Mouse (Mus musculus): ENCODE data around the gene Cdk20.
"Not testable (repeated sequence)": the region's sequence is repeated elsewhere in the genome, so short reads cannot be mapped to it uniquely, and the experiment has no call there.

Gene Cdk20

DNA sequence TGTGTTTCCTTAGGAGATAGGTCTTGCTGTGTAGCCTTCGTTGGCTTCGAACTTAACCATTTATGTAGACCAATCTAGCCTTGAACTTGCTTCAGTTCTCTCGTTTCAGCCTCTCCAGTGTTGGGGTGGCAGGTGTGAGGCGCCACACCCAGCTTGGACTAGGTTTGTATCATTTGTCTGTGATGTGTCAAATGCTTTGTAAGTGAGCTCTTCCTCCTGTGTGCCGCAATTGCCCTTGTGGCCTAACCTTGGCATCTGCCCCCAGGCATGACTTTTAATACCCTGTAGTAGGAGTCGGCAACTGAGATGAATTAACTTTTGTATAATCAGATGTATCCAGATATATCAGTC lies 9.5 kb upstream of the Cdk20 start:
- no peak for DNase-seq (ENCODE audit: low spot score)

DNA sequence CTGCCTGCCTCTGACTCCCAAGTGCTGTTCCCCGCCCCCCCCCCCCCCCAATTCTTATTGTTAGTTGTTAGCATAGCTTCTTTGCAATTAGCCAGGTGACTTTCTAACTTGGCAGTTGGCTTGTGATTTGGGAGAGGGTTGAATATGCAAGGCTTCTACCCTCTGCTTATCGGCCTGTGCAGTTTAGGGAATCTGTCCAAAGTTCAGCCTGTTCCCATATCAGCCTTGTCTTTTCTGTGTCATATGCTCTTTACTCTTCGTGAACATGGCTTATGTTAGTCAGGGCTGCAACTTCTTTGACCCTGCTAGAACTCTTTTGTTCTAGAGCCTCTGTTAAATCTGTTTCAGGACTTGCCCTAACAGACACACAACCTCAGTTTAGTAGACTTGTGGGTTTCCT lies 7.8 kb upstream of the Cdk20 start:
- no peak for DNase-seq (ENCODE audit: low spot score)

DNA sequence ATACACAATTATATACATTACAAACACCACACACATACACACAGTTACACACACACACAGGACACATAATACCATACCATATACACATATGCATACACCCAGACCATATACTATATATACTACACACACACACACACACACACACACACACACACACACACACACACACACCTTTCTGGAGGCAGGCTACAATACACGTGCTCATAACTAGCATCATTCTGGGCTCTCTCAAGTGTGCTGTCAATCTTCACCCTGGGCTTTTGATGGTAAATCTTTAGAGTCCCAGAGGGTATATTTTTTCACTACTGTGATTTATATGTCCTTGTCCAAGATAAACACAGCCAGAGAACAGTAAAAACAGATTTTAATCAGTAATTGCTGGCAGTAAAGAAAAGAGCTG lies 6.8 kb upstream of the Cdk20 start:
- DNase-seq (ENCODE audit: low spot score) = no peak

DNA sequence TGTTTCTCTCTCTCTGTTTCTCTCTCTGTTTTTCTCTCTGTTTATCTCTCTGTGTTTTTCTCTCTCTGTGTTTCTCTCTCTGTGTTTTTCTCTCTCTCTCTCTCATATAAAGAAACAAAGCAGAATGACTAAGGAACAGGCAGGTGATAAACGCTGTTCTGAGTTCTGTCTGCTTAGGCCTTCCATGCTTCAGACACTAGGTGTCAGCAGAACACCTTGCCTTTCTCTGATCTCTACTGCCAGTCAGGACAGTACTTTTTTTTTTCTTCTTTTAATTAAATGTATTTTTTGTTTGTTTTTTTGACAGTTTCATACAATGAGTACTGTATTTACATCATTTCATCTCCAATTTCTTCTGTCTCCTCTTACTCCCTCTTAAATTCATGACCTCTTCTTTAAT lies 2.8 kb upstream of the Cdk20 start:
- DNase-seq (ENCODE audit: low spot score) = no peak

DNA sequence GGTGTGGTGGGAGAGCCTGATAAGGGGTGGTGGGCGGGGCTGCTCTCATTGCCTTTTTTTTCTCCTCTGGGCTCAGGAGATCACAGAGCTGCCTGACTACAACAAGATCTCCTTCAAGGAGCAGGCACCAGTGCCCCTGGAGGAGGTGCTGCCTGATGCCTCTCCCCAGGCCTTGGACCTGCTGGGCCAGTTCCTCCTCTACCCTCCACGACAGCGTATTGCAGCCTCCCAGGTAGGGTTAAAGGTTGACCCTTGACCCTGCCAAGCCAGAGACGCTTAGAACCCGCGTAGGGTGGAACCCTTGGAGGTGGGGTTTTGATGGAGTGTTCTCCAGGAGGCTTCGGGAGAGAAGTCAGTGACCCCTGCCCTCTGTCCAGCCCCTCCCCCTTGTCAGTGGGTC lies 5.7 kb downstream of the Cdk20 start:
- no peak for DNase-seq (ENCODE audit: low spot score)

DNA sequence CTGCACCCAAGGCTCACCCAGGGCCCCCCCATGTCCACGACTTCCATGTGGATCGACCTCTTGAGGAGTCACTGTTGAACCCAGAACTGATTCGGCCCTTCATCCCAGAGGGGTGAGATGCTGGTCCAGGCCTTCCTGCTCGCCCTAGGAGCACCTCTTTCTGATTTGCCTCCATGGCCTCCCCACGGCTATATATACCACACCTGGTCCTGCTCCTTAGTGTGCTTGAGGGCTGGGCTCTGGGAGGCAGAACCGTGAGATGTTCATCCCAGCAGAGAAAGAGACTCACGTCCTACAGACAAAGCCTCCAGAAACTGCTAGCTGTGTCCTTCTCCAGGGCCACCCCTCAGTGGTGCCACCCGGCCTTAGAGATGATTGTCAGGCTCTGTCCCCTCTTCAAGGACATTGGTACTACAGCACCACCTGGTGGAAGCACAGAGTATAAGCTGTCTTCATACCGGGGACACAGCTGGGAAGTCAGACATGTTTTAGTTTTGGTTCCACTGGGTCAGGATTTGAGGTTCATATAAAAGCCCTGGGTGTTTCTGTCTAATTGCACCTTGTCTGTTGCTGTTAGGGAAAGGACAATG lies 6.8 kb downstream of the Cdk20 start:
- DNase-seq (ENCODE audit: low spot score) = peak; percentile 81

DNA sequence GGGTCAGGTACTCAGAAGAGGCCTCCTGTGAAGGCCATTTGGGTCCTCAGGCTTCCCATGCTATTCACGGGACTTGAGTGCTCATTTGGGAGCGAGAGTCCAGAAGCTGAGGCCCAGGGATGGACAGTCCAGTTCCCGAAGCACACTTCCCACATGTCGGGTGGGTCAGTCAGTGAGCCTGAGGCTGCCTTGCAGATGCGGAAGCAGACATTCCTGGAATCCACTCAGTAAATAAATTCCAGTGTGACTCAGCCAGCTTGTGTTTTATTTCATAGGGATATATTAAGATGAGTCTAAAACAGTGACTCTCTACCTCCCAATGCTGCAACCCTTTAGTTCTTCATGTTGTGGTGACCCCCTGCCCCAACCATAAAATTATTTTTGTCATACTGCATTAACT lies 7.4 kb downstream of the Cdk20 start:
- DNase-seq (ENCODE audit: low spot score) = no peak

DNA sequence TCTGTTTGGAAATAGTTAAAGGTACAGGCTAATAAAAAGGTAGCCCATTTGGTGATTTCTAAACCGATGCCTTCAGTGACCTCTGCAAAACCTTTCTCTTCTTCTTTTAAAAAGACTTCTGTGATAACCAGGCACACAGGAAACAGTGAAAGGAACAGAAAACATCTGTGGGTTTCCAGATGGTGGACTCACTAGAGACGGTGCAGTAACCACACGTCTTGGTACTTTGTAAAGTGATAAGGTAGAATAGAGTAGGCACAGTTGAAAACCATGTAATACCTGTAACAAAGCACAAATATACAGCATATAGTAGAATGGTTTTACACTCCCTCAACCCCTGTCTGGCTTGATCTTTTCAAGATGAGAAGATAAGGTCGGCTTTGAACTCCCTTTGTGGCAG lies 8.5 kb downstream of the Cdk20 start:
- DNase-seq (ENCODE audit: low spot score) = no peak

DNA sequence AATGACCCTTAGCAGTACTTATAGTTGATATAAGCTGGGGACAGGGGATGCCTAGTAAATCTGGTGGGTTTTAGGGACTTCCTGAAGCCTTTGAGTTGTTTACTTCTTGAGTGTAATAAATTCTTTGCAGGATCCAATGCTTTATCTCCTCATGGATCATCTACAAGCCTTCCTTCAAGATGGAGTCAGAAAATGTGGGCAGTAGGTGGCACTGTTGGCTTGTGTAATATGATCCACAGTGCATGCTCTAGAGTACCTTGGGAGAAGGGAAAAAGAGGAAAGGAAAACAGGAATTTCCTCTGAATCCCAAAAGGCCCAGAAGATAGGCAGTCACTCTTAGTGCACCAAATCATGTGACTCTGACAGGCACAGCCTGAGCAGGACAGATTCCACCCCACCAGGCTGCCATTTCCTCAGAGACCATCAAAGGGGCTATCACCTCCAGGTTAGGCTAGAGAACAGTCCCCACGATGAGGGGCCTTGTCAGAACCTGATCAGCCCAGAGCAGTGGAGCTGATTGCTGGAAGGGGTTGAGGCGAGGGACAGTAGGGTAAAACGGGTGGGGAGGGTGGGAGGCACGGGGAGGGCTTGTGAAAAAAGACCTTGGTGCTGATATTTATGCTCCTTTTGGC lies 11.3 kb downstream of the Cdk20 start:
- DNase-seq (ENCODE audit: low spot score) = peak; percentile 77

DNA sequence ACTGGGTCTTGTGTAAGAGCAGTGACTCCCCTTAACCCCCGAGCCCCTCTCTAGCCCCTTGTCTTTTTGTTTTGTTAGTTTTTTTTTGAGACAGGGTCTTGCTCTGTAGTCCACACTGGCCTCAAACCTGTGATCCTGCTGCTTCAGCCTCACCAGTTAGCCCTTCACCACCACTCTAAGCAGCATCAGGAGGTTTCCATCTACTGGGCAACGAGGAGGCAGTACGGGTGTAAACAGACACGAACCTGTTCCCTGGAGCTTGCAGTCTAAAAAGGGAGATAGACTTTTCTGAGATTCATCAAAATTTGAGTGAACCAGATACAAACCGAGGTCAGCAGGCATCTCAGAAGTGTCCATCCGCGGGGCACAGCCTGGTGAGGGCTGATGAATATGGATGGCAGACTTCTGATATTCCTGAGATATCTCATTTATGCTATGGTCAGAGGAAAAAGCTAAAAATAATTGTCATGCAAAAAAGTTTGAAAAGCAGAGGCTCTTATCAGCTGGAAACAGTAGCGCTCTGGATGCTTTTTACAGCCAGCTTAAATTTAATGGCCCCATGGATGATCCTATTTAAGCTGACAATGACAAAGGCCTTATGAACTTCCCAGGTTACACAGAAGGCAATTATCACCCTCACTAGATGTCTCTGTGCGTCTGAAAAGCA lies 13.3 kb downstream of the Cdk20 start:
- DNase-seq (ENCODE audit: low spot score) = no peak

DNA sequence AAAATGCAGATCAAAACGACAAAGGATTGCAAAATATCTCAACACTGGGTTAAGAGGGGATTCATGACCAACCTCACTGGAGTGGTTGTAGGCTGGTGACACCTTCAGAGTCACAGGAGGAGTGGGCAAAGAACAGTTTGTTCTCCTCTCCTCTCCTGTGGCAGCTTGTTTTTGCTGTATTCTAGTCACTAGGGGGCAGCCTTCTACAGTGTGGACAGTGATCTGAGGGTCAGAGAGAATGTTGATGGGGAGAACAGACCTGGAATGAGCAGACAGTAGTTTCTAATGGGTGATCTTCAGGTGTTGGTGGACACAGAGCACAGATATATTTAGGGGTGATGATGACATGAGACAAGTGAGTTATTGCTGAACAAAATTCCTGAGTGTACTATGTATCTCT lies 15.8 kb downstream of the Cdk20 start:
- no peak for DNase-seq (ENCODE audit: low spot score)

DNA sequence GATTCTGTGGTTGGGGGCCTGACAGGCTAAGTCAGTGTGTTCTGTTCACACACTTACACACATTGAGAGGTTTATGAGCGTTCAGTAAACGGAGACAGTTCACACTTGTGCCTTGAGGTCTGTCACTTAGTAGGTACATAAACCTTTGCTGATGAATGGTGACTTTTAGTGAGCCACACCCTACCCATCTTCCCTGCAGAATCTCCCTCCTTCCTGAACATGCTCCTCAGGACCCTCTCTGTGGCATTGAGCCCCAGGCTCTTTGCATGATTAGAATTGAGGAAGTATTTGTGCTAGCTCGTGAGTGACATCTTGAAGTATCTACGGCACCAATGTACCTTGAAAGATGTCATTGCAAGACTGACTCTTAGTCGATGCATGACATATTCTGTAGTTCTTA lies 16.6 kb downstream of the Cdk20 start:
- no peak for DNase-seq (ENCODE audit: low spot score)

DNA sequence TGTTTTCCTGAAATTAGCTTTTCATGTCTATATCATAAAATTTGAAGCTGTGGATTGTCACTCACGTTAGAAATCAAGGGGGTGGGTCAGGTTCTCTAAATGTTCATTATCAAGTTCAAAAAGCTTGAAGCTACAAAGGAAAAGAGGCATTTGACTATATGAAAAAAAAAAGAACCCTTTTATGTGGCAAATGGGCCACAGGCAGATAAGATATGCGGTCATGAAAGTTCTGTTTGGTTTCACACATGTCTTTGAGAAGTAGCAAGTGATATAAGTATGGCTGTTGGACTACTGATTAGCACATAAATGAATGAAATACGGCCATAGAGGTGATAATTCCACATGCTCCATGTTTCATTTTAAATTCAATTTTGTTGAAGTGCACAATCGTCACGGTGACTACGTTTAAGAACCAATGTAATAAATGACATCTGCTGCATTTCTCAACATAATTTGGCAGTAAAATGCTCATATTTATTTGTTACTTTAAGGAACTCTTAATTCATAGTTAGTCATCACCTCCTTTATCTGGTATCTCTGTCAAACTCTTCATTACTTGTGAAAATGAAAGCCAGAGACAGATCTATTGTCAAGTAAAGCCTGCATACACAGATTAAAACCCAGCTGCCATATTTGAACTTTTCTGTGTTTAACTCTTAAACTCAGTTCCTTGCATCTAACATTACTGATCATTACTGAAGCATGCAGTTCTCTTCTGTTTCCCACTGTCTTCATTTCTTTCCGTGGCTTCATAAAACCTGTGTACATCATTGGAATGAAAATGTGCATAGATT lies 18.1 kb downstream of the Cdk20 start:
- DNase-seq (ENCODE audit: low spot score) = no peak

DNA sequence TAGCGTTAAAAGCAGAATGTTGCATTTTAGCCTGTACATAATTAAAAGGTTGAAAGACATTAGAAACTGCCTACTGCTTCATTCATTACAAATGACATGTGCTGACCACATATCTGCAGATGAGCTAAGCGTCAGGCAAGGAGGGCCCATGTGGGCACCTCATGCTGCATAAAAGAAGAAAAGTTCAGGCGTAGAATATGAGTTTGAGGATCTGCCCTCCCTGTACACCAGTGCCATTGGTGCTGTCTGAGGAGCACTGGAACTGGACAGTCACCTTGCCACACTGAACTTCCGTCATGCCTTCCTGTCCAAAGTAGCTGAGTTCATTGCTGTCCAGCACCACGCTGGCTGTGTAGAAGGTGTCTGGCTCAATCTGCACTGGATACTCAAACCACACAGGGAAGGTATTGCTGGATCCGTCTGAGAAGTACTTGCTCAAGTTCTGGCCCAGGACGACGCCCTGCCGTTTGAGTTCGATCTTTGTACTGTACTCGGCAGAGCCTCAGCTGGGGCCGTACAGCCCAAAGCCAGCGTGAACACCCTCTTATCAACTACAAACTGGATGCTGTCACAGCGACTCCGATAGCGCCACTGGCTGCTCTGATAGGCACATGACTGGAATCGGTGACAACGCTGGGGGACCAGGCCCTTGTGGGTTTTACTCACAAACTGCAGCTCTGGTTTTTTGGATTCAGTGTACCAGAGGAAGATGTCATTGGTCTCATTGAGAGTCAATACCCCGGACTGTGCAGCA lies 25.3 kb downstream of the Cdk20 start:
- not testable (repeated sequence) for DNase-seq (ENCODE audit: low spot score)

DNA sequence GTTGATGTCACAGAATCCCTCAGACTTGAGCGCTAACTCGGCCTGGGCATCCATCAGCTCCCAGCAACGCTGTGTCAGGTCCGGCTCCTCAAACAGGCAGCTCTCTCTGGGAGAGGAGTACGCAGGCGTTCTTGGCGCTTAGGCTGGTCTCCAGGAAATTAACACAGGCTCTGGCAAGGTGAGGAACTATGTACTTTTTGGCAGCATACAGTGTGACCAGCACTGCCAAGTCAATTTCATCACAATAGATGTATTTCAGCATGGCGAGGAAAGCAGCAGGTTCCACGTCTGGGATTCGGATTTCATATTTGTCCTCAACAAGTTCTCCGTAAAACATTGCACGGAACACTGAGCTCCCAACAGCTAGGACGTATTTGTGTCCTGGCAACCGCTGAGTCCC lies 26.1 kb downstream of the Cdk20 start:
- no peak for DNase-seq (ENCODE audit: low spot score)

DNA sequence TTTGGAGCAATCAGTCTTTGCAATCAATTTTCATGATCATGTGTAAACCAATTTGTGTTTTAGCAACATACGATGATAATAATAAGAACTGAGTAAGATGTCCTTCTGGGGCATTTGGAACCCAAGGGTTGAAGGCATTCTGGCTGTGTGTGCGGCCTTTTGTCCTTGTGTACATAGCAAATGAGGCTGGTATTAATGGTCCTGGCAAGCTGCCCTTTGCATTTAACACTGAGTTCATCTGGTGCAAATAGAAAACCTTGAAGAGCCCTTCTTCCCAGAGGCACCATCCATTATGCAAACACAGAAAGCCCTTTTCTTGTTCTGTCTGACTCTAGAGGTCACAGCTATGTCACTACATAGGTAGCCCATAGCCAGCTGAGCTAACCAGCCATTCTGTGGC lies 30.5 kb downstream of the Cdk20 start:
- DNase-seq (ENCODE audit: low spot score) = no peak

DNA sequence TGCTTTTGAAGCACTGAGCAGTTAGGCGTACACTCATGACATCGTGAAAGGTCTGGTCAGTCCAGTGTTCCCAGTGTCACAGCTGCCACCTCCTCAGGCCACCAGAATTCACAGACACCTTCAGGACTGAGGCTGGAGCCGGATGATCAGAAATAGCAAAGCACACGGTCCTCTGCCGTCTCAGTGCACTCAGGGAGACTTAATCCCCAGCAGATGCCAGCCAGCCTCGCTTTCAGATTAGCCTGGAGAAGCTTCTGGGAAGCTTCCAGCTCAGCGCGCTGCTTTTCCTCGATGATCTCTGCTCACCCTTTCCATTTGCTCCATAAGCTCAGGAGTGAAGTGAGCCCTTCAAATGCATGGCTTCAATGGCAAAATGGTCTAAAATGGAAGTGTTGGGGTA lies 33.1 kb downstream of the Cdk20 start:
- no peak for DNase-seq (ENCODE audit: low spot score)

DNA sequence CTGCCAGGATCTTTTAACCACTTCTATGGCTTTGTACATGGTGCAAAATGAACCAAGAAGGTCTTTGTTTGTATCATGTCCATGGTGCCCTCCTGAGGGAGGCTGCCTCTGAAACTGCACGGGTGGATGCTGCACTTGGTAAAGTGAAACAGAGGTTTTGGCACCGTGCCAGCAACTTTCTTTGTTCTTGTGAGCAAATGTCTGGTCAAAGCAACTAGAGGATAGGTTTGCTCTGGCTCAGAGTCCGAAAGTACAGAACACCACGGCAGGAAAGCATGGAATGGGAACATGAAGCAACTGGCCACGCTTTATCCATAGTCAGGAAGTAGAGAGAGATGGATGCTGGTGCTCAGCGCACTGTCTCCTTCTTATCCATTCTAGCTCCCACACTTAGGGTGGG lies 35.8 kb downstream of the Cdk20 start:
- DNase-seq (ENCODE audit: low spot score) = peak; percentile 74

DNA sequence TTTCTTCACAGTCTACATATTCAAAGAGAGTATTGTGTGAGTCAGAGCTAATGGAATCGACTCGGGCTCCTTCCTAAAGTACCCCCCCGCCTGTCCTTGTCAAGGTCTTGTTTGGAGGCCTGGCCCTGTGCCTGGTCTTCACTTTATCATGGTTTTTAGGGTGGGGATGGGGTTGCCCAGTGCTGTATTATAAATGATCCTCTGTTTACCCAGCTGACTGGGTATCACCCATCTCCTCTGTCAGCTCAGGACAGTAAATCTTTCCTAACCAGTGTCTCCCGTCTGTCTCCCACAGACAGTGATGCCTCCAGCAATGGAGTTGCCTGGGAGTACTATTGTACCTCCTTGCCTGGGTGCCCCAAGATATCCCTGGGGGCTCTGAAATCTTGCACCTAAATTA lies 45.9 kb downstream of the Cdk20 start:
- DNase-seq (ENCODE audit: low spot score) = peak; percentile 74

DNA sequence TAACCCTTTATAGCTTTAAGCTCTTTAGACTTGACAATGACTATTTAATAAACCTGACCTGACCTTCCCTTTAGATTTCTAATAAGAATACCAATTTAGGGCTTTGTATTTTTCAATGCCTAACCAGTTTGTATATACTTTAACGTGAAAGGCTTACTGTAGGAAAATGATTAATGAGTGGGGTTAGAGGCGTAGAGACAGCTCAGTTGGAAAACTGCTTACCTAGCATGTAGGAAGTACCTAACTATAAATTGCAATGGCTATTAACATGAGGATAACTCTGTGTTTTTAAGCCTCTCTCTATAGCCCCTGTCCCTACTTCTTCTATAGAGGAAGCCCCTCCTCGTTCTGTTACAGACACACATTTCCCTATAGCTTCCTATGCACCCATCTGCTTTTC lies 47.8 kb downstream of the Cdk20 start:
- DNase-seq (ENCODE audit: low spot score) = no peak

DNA sequence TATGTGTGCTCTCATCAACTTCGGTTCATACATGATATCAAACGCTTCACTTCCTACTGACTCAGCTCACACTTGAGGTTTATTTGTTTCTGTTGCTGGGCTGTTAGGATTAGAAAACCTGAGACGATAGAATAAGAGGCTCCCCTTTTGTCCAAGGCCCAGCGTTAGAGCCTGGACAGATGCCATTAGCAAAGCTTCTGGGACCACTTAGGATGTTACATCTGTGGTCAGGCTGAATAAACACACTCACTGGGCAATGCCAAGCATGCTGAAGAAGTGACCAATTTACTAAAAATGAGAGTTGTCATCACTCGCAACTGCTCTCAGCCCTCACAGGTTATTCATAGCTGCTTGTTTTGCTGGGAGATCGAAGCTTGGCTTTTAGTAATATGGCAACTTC lies 57.8 kb downstream of the Cdk20 start:
- no peak for DNase-seq (ENCODE audit: low spot score)
